Mouse (Mus musculus) adipocyte (in vitro differentiated cells): ENCODE data around the gene Clps.

Source experiments
- DNase-seq: peaks from one replicate; pipeline ENCODE4 v3.0.0-alpha.2; 2016; ENCODE audit warnings: low spot score

Clps gene

GRCm38 (mm10) chr17:28553040-28553793 lies 7.3 kb downstream of the Clps start:
- DNase-seq, result peak; percentile 81

- DNase-seq, result no peak
These were observed 11.5 kb downstream of the Clps start, which contains the start of gene Clpsl2 for GRCm38 (mm10) chr17:28549111-28549510. Gene Clpsl2, plus strand, starts transcription at chr17:28549411.

GRCm38 (mm10) chr17:28548550-28548949 lies 12.0 kb downstream of the Clps start:
- no peak for DNase-seq

- no peak for DNase-seq
These were observed 13.6 kb downstream of the Clps start for GRCm38 (mm10) chr17:28546925-28547324.

GRCm38 (mm10) chr17:28537881-28538280 lies 22.7 kb downstream of the Clps start:
- DNase-seq, result no peak

GRCm38 (mm10) chr17:28533327-28533726 lies 27.2 kb downstream of the Clps start:
- no peak for DNase-seq

GRCm38 (mm10) chr17:28532557-28532956 lies 28.0 kb downstream of the Clps start:
- no peak for DNase-seq

- DNase-seq, result no peak
These were observed 28.6 kb downstream of the Clps start for GRCm38 (mm10) chr17:28531946-28532345.

- no peak for DNase-seq
These were observed 30.1 kb downstream of the Clps start, which contains the start of gene Armc12 for GRCm38 (mm10) chr17:28530506-28530905. Gene Armc12, plus strand, starts transcription at chr17:28530806.

- DNase-seq, result no peak
These were observed 31.4 kb downstream of the Clps start for GRCm38 (mm10) chr17:28529116-28529515.

GRCm38 (mm10) chr17:28528043-28528351 lies 32.6 kb downstream of the Clps start:
- DNase-seq, result peak; percentile 94

- DNase-seq, result peak; percentile 96
These were observed 33.2 kb downstream of the Clps start for GRCm38 (mm10) chr17:28527184-28528042.

- no peak for DNase-seq
These were observed 35.6 kb downstream of the Clps start for GRCm38 (mm10) chr17:28524831-28525430.

GRCm38 (mm10) chr17:28524009-28524695 lies 36.4 kb downstream of the Clps start:
- no peak for DNase-seq

GRCm38 (mm10) chr17:28523355-28524008 lies 37.1 kb downstream of the Clps start:
- DNase-seq, result no peak

GRCm38 (mm10) chr17:28522623-28523354 lies 37.8 kb downstream of the Clps start:
- peak; percentile 70 for DNase-seq

- no peak for DNase-seq
These were observed 38.6 kb downstream of the Clps start for GRCm38 (mm10) chr17:28521920-28522319.

GRCm38 (mm10) chr17:28521071-28521726 lies 39.4 kb downstream of the Clps start:
- no peak for DNase-seq

- no peak for DNase-seq
These were observed 40.0 kb downstream of the Clps start for GRCm38 (mm10) chr17:28520561-28520960.

GRCm38 (mm10) chr17:28519827-28520226 lies 40.7 kb downstream of the Clps start:
- DNase-seq, result no peak
